14 mouse cellular contexts compared by ENCODE assay signal in genomic region chr14:21902856-21903255, GRCm38 (mm10). TPM values are rescaled to one million over a fixed set of nuclear protein-coding genes. Genes with fewer than 3 reads are reported as not detected.
DNase-seq lines count a peak whose midpoint lies in the region; ATAC-seq lines count a peak whose summit lies in the region.
"Had no signal": no experiment of that assay in that cellular context is flagged by ENCODE, and none has a peak within 500 bp of the region (broad histone marks: within the 10 kb centered on the region; RNA-seq: fewer than 3 reads in every experiment).

No protein-coding gene starts in this region.

- H3K9me3 ChIP-seq in hindbrain, embryonic 11.5 days (ENCODE audit: control insufficient read depth, low read length): no peaks in the 10 kb centered on the region
- H3K9me3 ChIP-seq in hindbrain, embryonic 14.5 days (ENCODE audit: control insufficient read depth, low read length): no peaks in the 10 kb centered on the region
- no peaks in the 10 kb centered on the region for H3K9me3 ChIP-seq in neural tube, embryonic 15.5 days (replicated peaks)
- H3K9me3 ChIP-seq: midbrain, embryonic 13.5 days; neural tube, embryonic 12.5 days had no signal

- H3K4me2 ChIP-seq in hindbrain, embryonic 11.5 days (replicated peaks; ENCODE audit: low read depth, low read length): no peak overlapping the region
- H3K4me2 ChIP-seq in hindbrain, embryonic 14.5 days (replicated peaks): no peak overlapping the region
- H3K4me2 ChIP-seq in neural tube, embryonic 15.5 days: no peak overlapping the region

- peaks cover 5% of the 10 kb centered on the region for H3K4me1 ChIP-seq in hindbrain, embryonic 11.5 days (replicated peaks; ENCODE audit: control insufficient read depth, insufficient read depth, low read length)
- H3K4me1 ChIP-seq in hindbrain, embryonic 14.5 days (replicated peaks; ENCODE audit: control insufficient read depth, insufficient read depth, low read length): peaks cover 23% of the 10 kb centered on the region
- H3K4me1 ChIP-seq in neural tube, embryonic 15.5 days: peaks cover 13% of the 10 kb centered on the region

- no peak for ATAC-seq in hindbrain, embryonic 11.5 days (ENCODE audit: low FRiP score)
- no peak for ATAC-seq in hindbrain, embryonic 14.5 days (ENCODE audit: low FRiP score)
- no peak for ATAC-seq in neural tube, embryonic 15.5 days (ENCODE audit: low FRiP score)

- WGBS in hindbrain, embryonic 11.5 days: 70% methylated on average over 1 of the region's 1 CpGs
- 75% methylated on average over 1 of the region's 1 CpGs for WGBS in hindbrain, embryonic 14.5 days
- 80% methylated on average over 1 of the region's 1 CpGs for WGBS in neural tube, embryonic 15.5 days

- no peaks in the 10 kb centered on the region for H3K36me3 ChIP-seq in hindbrain, embryonic 11.5 days (ENCODE audit: control insufficient read depth, insufficient read depth, low read length)
- no peaks in the 10 kb centered on the region for H3K36me3 ChIP-seq in hindbrain, embryonic 14.5 days (replicated peaks; ENCODE audit: control insufficient read depth, insufficient read depth)
- H3K36me3 ChIP-seq in neural tube, embryonic 15.5 days: no peaks in the 10 kb centered on the region
- H3K36me3 ChIP-seq: midbrain, embryonic 13.5 days; neural tube, embryonic 12.5 days had no signal

- no peaks in the 10 kb centered on the region for H3K27me3 ChIP-seq in hindbrain, embryonic 11.5 days (ENCODE audit: control insufficient read depth, insufficient read depth, low read length)
- H3K27me3 ChIP-seq in hindbrain, embryonic 14.5 days (ENCODE audit: control insufficient read depth, insufficient read depth, low read length): no peaks in the 10 kb centered on the region
- H3K27me3 ChIP-seq in neural tube, embryonic 15.5 days (replicated peaks): no peaks in the 10 kb centered on the region; the same call in 1 of the 2 replicates
- H3K27me3 ChIP-seq: midbrain, embryonic 13.5 days had no signal

- DNase-seq in adrenal gland, adult 2 months: peak; percentile 28
- no peak for DNase-seq in adrenal gland, postnatal 4 days (ENCODE audit: low spot score in 2 of 2)
- DNase-seq in hindbrain, embryonic 11.5 days (ENCODE audit: low spot score): peak; percentile 11
- no peak for DNase-seq in hindbrain, embryonic 14.5 days (ENCODE audit: low spot score)
- DNase-seq in neural tube, embryonic 10.5 days (ENCODE audit: extremely low spot score, low spot score): peak; percentile 25
- DNase-seq in embryo, embryonic 11 days: no peak
- no peak for DNase-seq in cerebellum, postnatal 36 days
- DNase-seq: cerebellum, adult 9-11 months; kidney, postnatal 4 days; lung, adult 18-20 months; thymus, postnatal 25 days had no signal

- H3K4me3 ChIP-seq in hindbrain, embryonic 11.5 days (ENCODE audit: low read depth, low read length): no peak overlapping the region
- H3K4me3 ChIP-seq in hindbrain, embryonic 14.5 days (replicated peaks; ENCODE audit: low read length): no peak overlapping the region
- H3K4me3 ChIP-seq in neural tube, embryonic 15.5 days (replicated peaks): no peak overlapping the region
- H3K4me3 ChIP-seq: midbrain, embryonic 13.5 days; neural tube, embryonic 12.5 days had no signal

- H3K27ac ChIP-seq in hindbrain, embryonic 11.5 days (ENCODE audit: low read depth, low read length): peak overlapping the region; percentile 93
- H3K27ac ChIP-seq in hindbrain, embryonic 14.5 days: no peak overlapping the region
- H3K27ac ChIP-seq in neural tube, embryonic 15.5 days (replicated peaks): no peak overlapping the region
- H3K27ac ChIP-seq: midbrain, embryonic 13.5 days; neural tube, embryonic 12.5 days had no signal

- no peak overlapping the region for H3K9ac ChIP-seq in hindbrain, embryonic 11.5 days (ENCODE audit: low read depth, low read length)
- no peak overlapping the region for H3K9ac ChIP-seq in hindbrain, embryonic 14.5 days
- no peak overlapping the region for H3K9ac ChIP-seq in neural tube, embryonic 15.5 days (replicated peaks)
- H3K9ac ChIP-seq: neural tube, embryonic 12.5 days had no signal

RNA-seq across cellular contexts. Expression of gene Comtd1, which starts 54.1 kb away (rescaled TPM):
- total RNA-seq in adrenal gland, adult 2 months (2021): 10 to 100 TPM; 59.2 to 77.6 TPM
- 81.6 and 83.0 TPM in 2 replicates for polyA plus RNA-seq in adrenal gland, adult 2 months (2012; rRNA removed)
- total RNA-seq in adrenal gland, postnatal 4 days (2021): 10 to 100 TPM; 47.1 to 51.2 TPM
- 16.8 and 19.2 TPM in 2 replicates for polyA plus RNA-seq in hindbrain, embryonic 11.5 days (2014; fragmentation: Nextera tagmentation; extraction: Ambion mirVana)
- 55.8 and 58.0 TPM in 2 replicates for polyA plus RNA-seq in hindbrain, embryonic 14.5 days (2014; fragmentation: Nextera tagmentation; extraction: Ambion mirVana)
- 52.8 and 59.0 TPM in 2 replicates for polyA plus RNA-seq in neural tube, embryonic 15.5 days (2015; fragmentation: Nextera tagmentation; extraction: Ambion mirVana)

Comparison
In these comparisons a context has a peak if more than half of its experiments do, and no peak if none do; other contexts are left out.
1. DNase-seq: peak in adrenal gland, adult 2 months (single experiment), hindbrain, embryonic 11.5 days (single experiment) and neural tube, embryonic 10.5 days (single experiment); none in adrenal gland, postnatal 4 days (0 of 2), hindbrain, embryonic 14.5 days (single experiment), embryo, embryonic 11 days (single experiment) and cerebellum, postnatal 36 days (0 of 2).